Mouse (Mus musculus) lung, embryonic 14.5 days (tissue): Measurements from ENCODE around the gene Paxbp1. TPM values are rescaled to one million over a fixed set of nuclear protein-coding genes. Genes with fewer than 3 reads are reported as not detected.

Experiments used
- ATAC-seq: fragments of 200-750 bp; cut with Nextera tagmentation; 2 replicates; pipeline ENCODE4 v1.8.0; 2017; ENCODE audit warnings: mild to moderate bottlenecking, moderate TSS enrichment, moderate library complexity; ENCODE audit not compliant: insufficient read depth
- DNase-seq: peaks from one replicate; pipeline ENCODE4 v3.0.0-alpha.2; 2015
- H3K27ac ChIP-seq: fragments of 300-500 bp; sonication (generic); 2 replicates; pipeline ENCODE4 v1.5.1; 2014; ENCODE audit warnings: low read depth, mild to moderate bottlenecking, moderate library complexity
- H3K27me3 ChIP-seq: fragments of 300-500 bp; sonication (generic); 2 replicates; pipeline ENCODE4 v1.6.1; 2014; ENCODE audit warnings: low read length, control low read depth; ENCODE audit not compliant: insufficient read depth
- H3K36me3 ChIP-seq: fragments of 300-500 bp; sonication (generic); 2 replicates; pipeline ENCODE4 v1.6.1; 2014; ENCODE audit warnings: control low read depth; ENCODE audit not compliant: insufficient read depth
- H3K4me1 ChIP-seq: fragments of 300-500 bp; sonication (generic); 2 replicates; pipeline ENCODE4 v1.6.1; 2014; ENCODE audit warnings: antibody characterized with exemption, control low read depth; ENCODE audit not compliant: insufficient read depth
- H3K4me2 ChIP-seq: fragments of 300-500 bp; sonication (generic); 2 replicates; pipeline ENCODE4 v1.6.1; 2014; ENCODE audit warnings: mild to moderate bottlenecking
- H3K4me3 ChIP-seq: fragments of 300-500 bp; sonication (generic); 2 replicates; pipeline ENCODE4 v1.5.1; 2014; ENCODE audit warnings: low read depth, low read length
- H3K9ac ChIP-seq: fragments of 300-500 bp; sonication (generic); 2 replicates; pipeline ENCODE4 v1.6.1; 2014
- H3K9me3 ChIP-seq: fragments of 300-500 bp; sonication (generic); 2 replicates; pipeline ENCODE4 v1.6.1; 2016; ENCODE audit warnings: low read depth, low read length, control low read depth
- CTCF ChIP-seq: IDR thresholded peaks from 2 replicates; pipeline ENCODE4 v1.5.1; 2016; ENCODE audit warnings: antibody characterized with exemption, low read depth
- WGBS: fragments of 180-500 bp; shearing (Covaris S2); extraction: QIAGEN DNeasy Blood & Tissue Kit; methylation state at CpG from one replicate; pipeline ENCODE4 v1.1.7; 2014; 5-methylcytosine and 5-hydroxymethylcytosine counted together
- polyA plus RNA-seq: library from polyadenylated mRNA; unstranded; fragments of >200 nt; fragmentation: Nextera tagmentation; extraction: Ambion mirVana; gene quantifications from 2 replicates; pipeline ENCODE4 v1.2.1, GENCODE M21; 2014

The Paxbp1 gene
- polyA plus RNA-seq, 1 experiment from 2014 or later: 66.4 TPM

DNA sequence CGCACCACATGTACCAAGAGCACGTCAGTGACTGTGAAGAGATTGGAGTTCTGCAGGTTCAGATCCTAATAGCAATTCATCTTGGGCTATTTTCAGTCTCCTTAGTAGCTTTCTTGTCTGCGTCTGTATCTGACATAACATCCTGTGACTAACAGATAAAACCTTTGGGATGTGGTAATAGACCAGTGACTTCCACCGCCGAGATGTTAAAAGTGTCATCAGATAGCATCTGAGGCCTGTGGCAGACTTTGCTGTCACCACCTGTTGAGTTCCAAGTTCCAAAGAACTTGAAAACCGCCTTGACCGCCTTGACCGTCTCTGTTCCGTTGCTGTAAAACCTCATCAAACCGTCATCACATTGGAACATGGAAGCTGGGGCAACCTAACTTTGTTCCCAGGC lies 19.4 kb upstream of the Paxbp1 start:
- no peaks in the 10 kb centered on the region for H3K4me1 ChIP-seq
- no peak for TF ChIP-seq CTCF
- no peaks in the 10 kb centered on the region for H3K36me3 ChIP-seq
- no peak for ATAC-seq
- 83% methylated on average over 10 of the region's 10 CpGs for WGBS
- no peak overlapping the region for H3K4me3 ChIP-seq
- H3K27me3 ChIP-seq: no peaks in the 10 kb centered on the region
- H3K9ac ChIP-seq: no peak overlapping the region
- no peak for DNase-seq
- no peaks in the 10 kb centered on the region for H3K9me3 ChIP-seq
- H3K27ac ChIP-seq: no peak overlapping the region
- H3K4me2 ChIP-seq: no peak overlapping the region

DNA sequence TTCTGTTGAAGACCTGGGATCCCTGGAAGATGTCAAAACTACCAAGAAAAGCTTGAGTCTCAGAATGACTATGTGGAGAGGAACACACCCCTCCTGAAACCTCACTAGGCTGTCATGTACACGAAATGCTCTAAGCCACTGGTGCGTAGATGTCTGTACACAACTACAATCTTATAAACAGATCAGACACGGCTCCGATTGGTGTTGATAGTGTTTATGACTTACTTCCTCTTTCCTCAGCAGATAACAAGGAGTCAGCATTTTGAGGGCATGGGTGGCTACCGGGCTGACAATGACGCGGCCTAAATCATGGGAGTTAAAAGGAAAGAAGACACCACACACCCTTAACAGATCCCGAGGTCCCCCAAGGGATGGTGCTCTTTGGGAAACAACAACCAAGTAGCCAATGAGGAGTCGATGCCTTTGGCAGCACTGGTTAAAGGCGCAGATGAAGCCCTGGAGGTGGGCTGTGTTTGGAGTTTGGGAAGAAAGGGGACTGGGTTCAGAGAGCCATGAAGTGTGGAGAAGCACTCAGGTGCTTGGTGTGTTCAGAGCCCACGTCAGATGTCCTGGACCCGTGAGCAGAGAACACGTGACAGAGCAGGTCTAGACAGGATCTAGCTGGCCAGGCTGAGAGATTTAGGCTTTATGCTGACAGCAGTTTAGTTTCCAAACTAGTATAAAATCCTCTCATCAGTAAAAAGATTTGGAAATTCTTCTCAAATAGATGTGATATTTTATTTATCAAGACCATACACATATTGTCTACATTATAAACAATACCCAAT lies 17.4 kb upstream of the Paxbp1 start:
- TF ChIP-seq CTCF: no peak
- Histone ChIP-seq H3K9me3 (no peaks in the 10 kb centered on the region), H3K4me2 (no peak overlapping the region), H3K36me3 (no peaks in the 10 kb centered on the region), H3K27me3 (no peaks in the 10 kb centered on the region), H3K4me3 (no peak overlapping the region), H3K9ac (no peak overlapping the region), H3K4me1 (no peaks in the 10 kb centered on the region), H3K27ac (no peak overlapping the region)
- ATAC-seq: no peak
- peak; percentile 2 for DNase-seq
- 63% methylated on average over 13 of the region's 13 CpGs for WGBS

DNA sequence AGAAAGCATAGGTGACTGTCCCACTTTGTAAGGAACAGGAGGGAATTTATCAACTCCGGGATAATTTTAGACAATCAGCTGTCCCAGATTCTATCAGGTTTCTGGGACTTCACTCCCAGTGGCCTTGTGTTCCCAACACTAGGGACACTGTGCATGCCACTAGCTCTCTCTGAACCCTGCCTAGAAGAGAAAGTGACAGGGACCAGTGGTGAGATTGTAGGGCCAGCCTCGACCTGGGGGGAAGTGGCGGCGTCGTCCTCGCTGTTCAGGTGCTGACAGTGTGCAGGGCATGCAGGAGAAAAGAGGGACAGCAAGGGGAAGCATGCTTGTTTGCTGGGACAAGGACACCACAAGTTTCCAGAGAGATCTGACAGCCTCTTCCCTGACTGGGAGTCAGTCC lies 13.4 kb upstream of the Paxbp1 start:
- no peak for DNase-seq
- Histone ChIP-seq H3K9me3 (no peaks in the 10 kb centered on the region), H3K4me3 (no peak overlapping the region), H3K4me2 (no peak overlapping the region), H3K27ac (no peak overlapping the region), H3K27me3 (no peaks in the 10 kb centered on the region), H3K36me3 (no peaks in the 10 kb centered on the region), H3K9ac (no peak overlapping the region), H3K4me1 (no peaks in the 10 kb centered on the region)
- no peak for TF ChIP-seq CTCF
- 63% methylated on average over 6 of the region's 6 CpGs for WGBS
- no peak for ATAC-seq

DNA sequence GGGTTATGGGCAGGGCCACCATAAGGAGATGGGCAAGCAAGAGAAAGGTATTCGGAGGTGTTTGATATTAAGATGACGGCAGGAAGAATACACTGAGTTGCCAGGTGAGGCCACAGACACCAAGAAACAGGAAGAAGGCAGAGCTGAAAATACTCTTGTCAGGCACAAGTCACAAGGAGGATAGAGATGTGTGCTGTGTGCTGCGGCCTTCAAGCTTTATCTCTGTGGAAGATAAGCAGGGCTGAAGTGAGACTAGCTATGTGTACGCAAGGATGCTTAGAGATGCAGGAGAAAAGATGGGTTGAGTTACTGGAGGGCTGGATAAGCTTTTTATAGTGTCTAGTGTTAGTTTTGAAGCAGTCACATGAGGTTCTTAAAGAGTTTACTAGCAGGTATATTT lies 12.9 kb upstream of the Paxbp1 start:
- Histone ChIP-seq H3K4me3 (no peak overlapping the region), H3K27me3 (0 out of 2 replicates have a peak, but pooled peaks cover under 1% of the 10 kb centered on the region), H3K9me3 (no peaks in the 10 kb centered on the region), H3K9ac (no peak overlapping the region), H3K36me3 (no peaks in the 10 kb centered on the region), H3K4me2 (no peak overlapping the region), H3K27ac (no peak overlapping the region), H3K4me1 (no peaks in the 10 kb centered on the region)
- 66% methylated on average over 4 of the region's 4 CpGs for WGBS
- TF ChIP-seq CTCF: no peak
- ATAC-seq (no peak), DNase-seq (no peak)

DNA sequence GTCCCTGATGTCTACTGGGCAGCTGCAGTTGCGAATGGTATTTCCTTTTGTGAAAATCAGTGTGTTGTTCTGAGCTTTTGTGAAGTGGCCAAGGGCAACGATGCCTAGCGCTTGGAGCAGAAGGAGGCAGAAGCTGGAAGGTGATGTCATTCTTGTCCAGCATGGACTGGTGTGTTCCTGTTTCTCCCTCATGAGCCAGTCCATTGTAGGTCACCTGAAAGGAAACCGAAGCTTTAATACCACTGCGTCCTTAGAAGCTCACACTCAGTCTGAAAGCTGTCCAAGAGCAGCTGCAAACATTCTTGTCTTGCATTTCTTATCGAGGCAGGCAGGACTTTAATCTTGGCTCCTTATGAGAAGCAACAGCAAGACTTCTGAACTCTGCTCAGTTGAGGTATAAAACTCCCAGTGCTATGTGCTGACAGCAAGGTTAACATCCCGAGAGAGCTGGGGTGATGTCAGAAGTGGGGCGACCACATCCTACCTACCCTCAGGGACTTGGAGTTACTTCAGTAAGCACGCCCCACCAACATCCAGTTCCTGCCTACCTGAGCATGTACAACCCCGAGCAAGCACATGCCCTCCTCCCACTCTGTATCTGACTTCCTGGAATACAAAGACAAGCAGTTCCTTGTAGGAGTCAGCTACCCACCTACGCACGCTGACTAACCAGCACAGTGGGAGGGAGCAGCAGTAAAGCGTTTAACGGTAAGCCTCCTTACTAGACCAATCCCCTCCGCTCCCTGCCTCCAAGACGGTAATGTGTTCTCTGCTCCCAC lies 11.9 kb upstream of the Paxbp1 start:
- Histone ChIP-seq H3K4me2 (no peak overlapping the region), H3K4me1 (no peaks in the 10 kb centered on the region), H3K27me3 (0 out of 2 replicates have a peak, but pooled peaks cover 3% of the 10 kb centered on the region), H3K27ac (no peak overlapping the region), H3K9me3 (no peaks in the 10 kb centered on the region), H3K36me3 (no peaks in the 10 kb centered on the region), H3K9ac (no peak overlapping the region), H3K4me3 (no peak overlapping the region)
- 40% methylated on average over 16 of the region's 16 CpGs for WGBS
- DNase-seq (peak; percentile 38), ATAC-seq (no peak)
- TF ChIP-seq CTCF: no peak

DNA sequence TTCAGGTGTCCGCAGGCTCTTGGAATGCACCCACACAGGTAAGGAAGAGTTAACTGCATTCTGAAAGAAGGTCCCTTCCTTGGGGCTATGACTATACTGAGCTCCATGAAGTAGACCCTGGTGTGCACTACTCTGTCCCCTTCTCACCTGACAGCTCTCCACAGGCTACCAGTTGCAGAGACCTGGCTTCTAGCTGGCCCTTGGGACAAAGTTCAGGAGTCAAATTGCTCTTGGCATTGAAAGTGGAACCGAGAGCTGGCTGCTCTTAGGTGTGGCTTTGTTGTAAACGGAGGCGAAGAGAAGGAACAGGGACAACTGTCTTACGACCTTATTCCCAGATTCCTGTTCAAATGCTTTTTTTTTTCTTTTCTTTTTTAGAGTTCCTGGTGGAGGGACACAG lies 10.8 kb upstream of the Paxbp1 start:
- no peak overlapping the region for H3K27ac ChIP-seq
- H3K36me3 ChIP-seq: no peaks in the 10 kb centered on the region
- no peak overlapping the region for H3K4me3 ChIP-seq
- H3K4me2 ChIP-seq: no peak overlapping the region
- H3K27me3 ChIP-seq: 0 out of 2 replicates have a peak, but pooled peaks cover 3% of the 10 kb centered on the region
- no peaks in the 10 kb centered on the region for H3K4me1 ChIP-seq
- TF ChIP-seq CTCF: no peak
- H3K9ac ChIP-seq: no peak overlapping the region
- no peak for ATAC-seq
- no peak for DNase-seq
- H3K9me3 ChIP-seq: no peaks in the 10 kb centered on the region
- 76% methylated on average over 5 of the region's 5 CpGs for WGBS

DNA sequence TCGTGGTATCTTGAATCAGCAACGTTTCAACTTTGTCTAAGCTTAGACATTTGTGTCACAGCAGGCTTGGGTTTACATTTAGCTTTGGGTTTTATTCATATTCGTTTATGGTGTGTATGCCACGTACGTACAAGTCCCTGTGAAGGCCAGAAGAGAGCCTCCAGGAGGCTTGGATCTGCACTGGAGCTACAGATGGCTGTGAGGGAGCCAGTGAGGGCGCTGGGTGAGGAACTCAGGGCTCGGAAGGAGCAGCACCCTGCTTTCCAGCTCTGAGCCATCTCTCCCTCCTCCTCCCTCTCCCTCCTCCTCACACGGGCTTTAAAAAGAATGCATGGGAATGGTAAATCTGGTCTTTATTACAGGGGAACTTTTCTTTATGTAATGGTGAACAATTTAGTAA lies 9.3 kb upstream of the Paxbp1 start:
- Histone ChIP-seq H3K4me3 (no peak overlapping the region), H3K36me3 (no peaks in the 10 kb centered on the region), H3K27me3 (0 out of 2 replicates have a peak, but pooled peaks cover 3% of the 10 kb centered on the region), H3K9ac (no peak overlapping the region), H3K4me1 (no peaks in the 10 kb centered on the region), H3K9me3 (no peaks in the 10 kb centered on the region), H3K4me2 (no peak overlapping the region), H3K27ac (no peak overlapping the region)
- WGBS: 55% methylated on average over 8 of the region's 8 CpGs
- no peak for DNase-seq
- TF ChIP-seq CTCF: no peak
- no peak for ATAC-seq
